Mouse (Mus musculus) bone marrow, adult 2 months (tissue): ENCODE data around the gene Pcnx. TPM values are rescaled to one million over a fixed set of nuclear protein-coding genes. Genes with fewer than 3 reads are reported as not detected.
"Not testable (repeated sequence)": the region's sequence is repeated elsewhere in the genome, so short reads cannot be mapped to it uniquely, and the experiment has no call there.

Experiments used
- H3K27ac ChIP-seq: fragments of 200-500 bp; 2 replicates; pipeline ENCODE4 v1.5.1; 2012; ENCODE audit warnings: low read depth, mild to moderate bottlenecking, control low read depth, inconsistent platforms, low read length; ENCODE audit not compliant: control insufficient read depth, poor library complexity, insufficient read depth
- H3K4me1 ChIP-seq: fragments of 200-500 bp; 2 replicates; pipeline ENCODE4 v1.6.1; 2011; ENCODE audit warnings: low read length; ENCODE audit not compliant: control insufficient read depth, insufficient read depth
- H3K4me3 ChIP-seq: fragments of 200-500 bp; replicated peaks from 2 replicates; pipeline ENCODE3; 2011; ENCODE audit warnings: mild to moderate bottlenecking, low read depth, low read length, control low read depth; ENCODE audit not compliant: control insufficient read depth
- CTCF ChIP-seq: fragments of 200-500 bp; IDR thresholded peaks from 2 replicates; pipeline ENCODE4 v1.5.1; 2011; ENCODE audit warnings: low read length, control low read depth; ENCODE audit not compliant: control insufficient read depth, insufficient read depth
- POLR2A ChIP-seq: fragments of 200-500 bp; IDR thresholded peaks from 2 replicates; pipeline ENCODE4 v1.6.1; 2011; ENCODE audit warnings: low read depth, mild to moderate bottlenecking, control low read depth, low read length, borderline replicate concordance; ENCODE audit not compliant: control insufficient read depth
- WGBS: fragments of 180-500 bp; shearing (Covaris S2); methylation state at CpG from one replicate; pipeline ENCODE4 v1.1.7; 2018; 5-methylcytosine and 5-hydroxymethylcytosine counted together
- polyA plus RNA-seq: library from polyadenylated mRNA; stranded (reverse); fragments of >200 nt; gene quantifications from 2 replicates; pipeline ENCODE4 v1.2.4, GENCODE M21; 2011; ENCODE audit warnings: low replicate concordance; ENCODE audit not compliant: missing spikeins, insufficient read depth, insufficient read length

Gene Pcnx
- polyA plus RNA-seq, 1 experiment, result 38.8 TPM

GRCm38 (mm10) chr12:81994911-81995667 is 135.3 kb downstream of the Pcnx start:
- WGBS, result 87% methylated on average over 20 of the region's 20 CpGs
- Histone ChIP-seq H3K4me1 (no peaks in the 10 kb centered on the region), H3K4me3 (no peak overlapping the region), H3K27ac (no peak overlapping the region)
- TF ChIP-seq POLR2A (no peak), CTCF (no peak)

- WGBS, result 16% methylated on average over 14 of the region's 14 CpGs
- TF ChIP-seq CTCF (no peak), POLR2A (no peak)
- H3K4me3 ChIP-seq, result no peak overlapping the region
Measured at GRCm38 (mm10) chr12:81996679-81997362, 137.0 kb downstream of the Pcnx start.

GRCm38 (mm10) chr12:81997497-81997896 is 137.7 kb downstream of the Pcnx start:
- Histone ChIP-seq H3K4me3 (no peak overlapping the region), H3K27ac (no peak overlapping the region), H3K4me1 (no peaks in the 10 kb centered on the region; the same call in 1 of the 2 replicates)
- WGBS, result 18% methylated on average over 3 of the region's 3 CpGs
- TF ChIP-seq POLR2A, result no peak
- TF ChIP-seq CTCF, result no peak

More at GRCm38 (mm10) chr12:81996679-81997362, 137.0 kb downstream of the Pcnx start:
- H3K27ac ChIP-seq, result no peak overlapping the region
- no peaks in the 10 kb centered on the region; the same call in 1 of the 2 replicates for H3K4me1 ChIP-seq

- H3K4me1 ChIP-seq, H3K4me3 ChIP-seq, H3K27ac ChIP-seq: not testable (repeated sequence)
- WGBS, result no CpG with 5 or more reads among the region's 6 CpGs
Measured at GRCm38 (mm10) chr12:82002697-82003096, 142.9 kb downstream of the Pcnx start.

GRCm38 (mm10) chr12:82025901-82026633 is 166.2 kb downstream of the Pcnx start:
- not testable (repeated sequence) for H3K4me3 ChIP-seq, H3K27ac ChIP-seq

GRCm38 (mm10) chr12:82033524-82033923 is 173.7 kb downstream of the Pcnx start:
- H3K4me3 ChIP-seq, H3K27ac ChIP-seq, H3K4me1 ChIP-seq: not testable (repeated sequence)
- no CpG with 5 or more reads among the region's 6 CpGs for WGBS

More at GRCm38 (mm10) chr12:82025901-82026633, 166.2 kb downstream of the Pcnx start:
- no CpG with 5 or more reads among the region's 6 CpGs for WGBS
- H3K4me1 ChIP-seq, result not testable (repeated sequence)

GRCm38 (mm10) chr12:82033973-82034372 is 174.2 kb downstream of the Pcnx start:
- not testable (repeated sequence) for H3K4me3 ChIP-seq, H3K27ac ChIP-seq, H3K4me1 ChIP-seq
- WGBS, result no CpG with 5 or more reads among the region's 6 CpGs

- not testable (repeated sequence) for H3K27ac ChIP-seq, H3K4me3 ChIP-seq, H3K4me1 ChIP-seq
- WGBS, result no CpG with 5 or more reads among the region's 4 CpGs
Measured at GRCm38 (mm10) chr12:82044078-82044477, 184.3 kb downstream of the Pcnx start.

Other genes starting within 250 kb of the Pcnx start
- not detected in 2 replicates for gene Ttc9, start 228.8 kb upstream of the Pcnx start, polyA plus RNA-seq
- gene Map3k9, start 78.8 kb upstream of the Pcnx start, polyA plus RNA-seq, result 3.9 and 5.7 TPM in 2 replicates